Mouse (Mus musculus) lung, embryonic 14.5 days (tissue): ENCODE results near the gene Nabp2. TPM values are rescaled to one million over a fixed set of nuclear protein-coding genes. Genes with fewer than 3 reads are reported as not detected.

ENCODE experiments used
- ATAC-seq: fragments of 200-750 bp; cut with Nextera tagmentation; 2 replicates; pipeline ENCODE4 v1.8.0; 2017; ENCODE audit warnings: mild to moderate bottlenecking, moderate TSS enrichment, moderate library complexity; ENCODE audit not compliant: insufficient read depth
- DNase-seq: peaks from one replicate; pipeline ENCODE4 v3.0.0-alpha.2; 2015
- H3K27ac ChIP-seq: fragments of 300-500 bp; sonication (generic); 2 replicates; pipeline ENCODE4 v1.5.1; 2014; ENCODE audit warnings: low read depth, mild to moderate bottlenecking, moderate library complexity
- H3K27me3 ChIP-seq: fragments of 300-500 bp; sonication (generic); 2 replicates; pipeline ENCODE4 v1.6.1; 2014; ENCODE audit warnings: low read length, control low read depth; ENCODE audit not compliant: insufficient read depth
- H3K36me3 ChIP-seq: fragments of 300-500 bp; sonication (generic); 2 replicates; pipeline ENCODE4 v1.6.1; 2014; ENCODE audit warnings: control low read depth; ENCODE audit not compliant: insufficient read depth
- H3K4me1 ChIP-seq: fragments of 300-500 bp; sonication (generic); 2 replicates; pipeline ENCODE4 v1.6.1; 2014; ENCODE audit warnings: antibody characterized with exemption, control low read depth; ENCODE audit not compliant: insufficient read depth
- H3K4me2 ChIP-seq: fragments of 300-500 bp; sonication (generic); 2 replicates; pipeline ENCODE4 v1.6.1; 2014; ENCODE audit warnings: mild to moderate bottlenecking
- H3K4me3 ChIP-seq: fragments of 300-500 bp; sonication (generic); 2 replicates; pipeline ENCODE4 v1.5.1; 2014; ENCODE audit warnings: low read depth, low read length
- H3K9ac ChIP-seq: fragments of 300-500 bp; sonication (generic); 2 replicates; pipeline ENCODE4 v1.6.1; 2014
- H3K9me3 ChIP-seq: fragments of 300-500 bp; sonication (generic); 2 replicates; pipeline ENCODE4 v1.6.1; 2016; ENCODE audit warnings: low read depth, low read length, control low read depth
- CTCF ChIP-seq: IDR thresholded peaks from 2 replicates; pipeline ENCODE4 v1.5.1; 2016; ENCODE audit warnings: antibody characterized with exemption, low read depth
- WGBS: fragments of 180-500 bp; shearing (Covaris S2); extraction: QIAGEN DNeasy Blood & Tissue Kit; methylation state at CpG from one replicate; pipeline ENCODE4 v1.1.7; 2014; 5-methylcytosine and 5-hydroxymethylcytosine counted together
- polyA plus RNA-seq: library from polyadenylated mRNA; unstranded; fragments of >200 nt; fragmentation: Nextera tagmentation; extraction: Ambion mirVana; gene quantifications from 2 replicates; pipeline ENCODE4 v1.2.1, GENCODE M21; 2014

Nabp2 gene
- polyA plus RNA-seq, 1 experiment from 2014 or later = 83.1 TPM

- no peaks in the 10 kb centered on the region for H3K4me1 ChIP-seq
- no peaks in the 10 kb centered on the region for H3K9me3 ChIP-seq
- H3K27ac ChIP-seq = no peak overlapping the region
- no peak overlapping the region for H3K9ac ChIP-seq
- no peak overlapping the region for H3K4me3 ChIP-seq
- H3K4me2 ChIP-seq = no peak overlapping the region
- DNase-seq (no peak), ATAC-seq (no peak)
- no peak for TF ChIP-seq CTCF
- no peaks in the 10 kb centered on the region for H3K27me3 ChIP-seq
- 89% methylated on average over 14 of the region's 14 CpGs for WGBS
- peaks cover 100% of the 10 kb centered on the region for H3K36me3 ChIP-seq
These were observed 22.4 kb downstream of the Nabp2 start for GRCm38 (mm10) chr10:128388941-128389340.

GRCm38 (mm10) chr10:128385902-128386301 lies 25.4 kb downstream of the Nabp2 start:
- Histone ChIP-seq H3K9ac (no peak overlapping the region), H3K36me3 (peaks cover 98% of the 10 kb centered on the region), H3K27ac (no peak overlapping the region), H3K4me2 (no peak overlapping the region), H3K4me3 (no peak overlapping the region), H3K9me3 (no peaks in the 10 kb centered on the region), H3K4me1 (no peaks in the 10 kb centered on the region), H3K27me3 (no peaks in the 10 kb centered on the region)
- TF ChIP-seq CTCF = no peak
- ATAC-seq (peak; percentile 37), DNase-seq (no peak)
- WGBS = 82% methylated on average over 7 of the region's 7 CpGs

GRCm38 (mm10) chr10:128382482-128382881 lies 28.8 kb downstream of the Nabp2 start:
- Histone ChIP-seq H3K36me3 (peaks cover 91% of the 10 kb centered on the region), H3K4me2 (no peak overlapping the region), H3K27me3 (no peaks in the 10 kb centered on the region), H3K9ac (no peak overlapping the region), H3K9me3 (no peaks in the 10 kb centered on the region), H3K27ac (no peak overlapping the region), H3K4me3 (no peak overlapping the region), H3K4me1 (no peaks in the 10 kb centered on the region)
- TF ChIP-seq CTCF = no peak
- DNase-seq (no peak), ATAC-seq (no peak)
- WGBS = 78% methylated on average over 8 of the region's 8 CpGs

- no peak overlapping the region for H3K9ac ChIP-seq
- H3K36me3 ChIP-seq = peaks cover 72% of the 10 kb centered on the region
- H3K4me1 ChIP-seq = no peaks in the 10 kb centered on the region
- no peaks in the 10 kb centered on the region for H3K27me3 ChIP-seq
- no peak for TF ChIP-seq CTCF
- H3K9me3 ChIP-seq = no peaks in the 10 kb centered on the region
- H3K4me3 ChIP-seq = no peak overlapping the region
- DNase-seq (peak; percentile 32), ATAC-seq (no peak)
- WGBS = 91% methylated on average over 5 of the region's 5 CpGs
- no peak overlapping the region for H3K4me2 ChIP-seq
- H3K27ac ChIP-seq = no peak overlapping the region
These were observed 30.7 kb downstream of the Nabp2 start for GRCm38 (mm10) chr10:128380565-128380964.

GRCm38 (mm10) chr10:128379260-128379659 lies 32.0 kb downstream of the Nabp2 start:
- Histone ChIP-seq H3K4me1 (no peaks in the 10 kb centered on the region), H3K27ac (no peak overlapping the region), H3K36me3 (peaks cover 59% of the 10 kb centered on the region), H3K4me2 (no peak overlapping the region), H3K27me3 (no peaks in the 10 kb centered on the region), H3K9me3 (no peaks in the 10 kb centered on the region), H3K4me3 (no peak overlapping the region), H3K9ac (no peak overlapping the region)
- 93% methylated on average over 7 of the region's 7 CpGs for WGBS
- DNase-seq (no peak), ATAC-seq (no peak)
- no peak for TF ChIP-seq CTCF

- Histone ChIP-seq H3K4me1 (no peaks in the 10 kb centered on the region), H3K4me3 (peak overlapping the region; percentile 97), H3K4me2 (peak overlapping the region; percentile 84; the same call in 1 of the 2 replicates), H3K27ac (no peak overlapping the region), H3K27me3 (no peaks in the 10 kb centered on the region), H3K36me3 (peaks cover 51% of the 10 kb centered on the region), H3K9me3 (no peaks in the 10 kb centered on the region), H3K9ac (peak overlapping the region; percentile 99; the same call in 1 of the 2 replicates)
- ATAC-seq = no peak
- no peak for TF ChIP-seq CTCF
- no peak for DNase-seq
- WGBS = 58% methylated on average over 3 of the region's 3 CpGs
These were observed 32.8 kb downstream of the Nabp2 start for GRCm38 (mm10) chr10:128378462-128378861.

- DNase-seq = no peak
- Histone ChIP-seq H3K36me3 (peaks cover 46% of the 10 kb centered on the region), H3K9me3 (no peaks in the 10 kb centered on the region), H3K9ac (peak overlapping the region; percentile 99), H3K27me3 (no peaks in the 10 kb centered on the region), H3K4me2 (peak overlapping the region; percentile 84), H3K4me3 (peak overlapping the region; percentile 97), H3K4me1 (no peaks in the 10 kb centered on the region), H3K27ac (peak overlapping the region; percentile 96; the same call in 1 of the 2 replicates)
- ATAC-seq = no peak
- 54% methylated on average over 14 of the region's 14 CpGs for WGBS
- no peak for TF ChIP-seq CTCF
These were observed 33.3 kb downstream of the Nabp2 start for GRCm38 (mm10) chr10:128377940-128378448.
